Mouse (Mus musculus) thymus, postnatal 36 days (tissue): ENCODE results near the gene Msto1.
"Not testable (repeated sequence)": the region's sequence is repeated elsewhere in the genome, so short reads cannot be mapped to it uniquely, and the experiment has no call there.

Experiments used
- DNase-seq, 2 experiments: peaks; one replicate each; pipeline ENCODE4 v3.0.0; 2022; ENCODE audit warnings: mixed read lengths in 2 of 2

The Msto1 gene

DNA sequence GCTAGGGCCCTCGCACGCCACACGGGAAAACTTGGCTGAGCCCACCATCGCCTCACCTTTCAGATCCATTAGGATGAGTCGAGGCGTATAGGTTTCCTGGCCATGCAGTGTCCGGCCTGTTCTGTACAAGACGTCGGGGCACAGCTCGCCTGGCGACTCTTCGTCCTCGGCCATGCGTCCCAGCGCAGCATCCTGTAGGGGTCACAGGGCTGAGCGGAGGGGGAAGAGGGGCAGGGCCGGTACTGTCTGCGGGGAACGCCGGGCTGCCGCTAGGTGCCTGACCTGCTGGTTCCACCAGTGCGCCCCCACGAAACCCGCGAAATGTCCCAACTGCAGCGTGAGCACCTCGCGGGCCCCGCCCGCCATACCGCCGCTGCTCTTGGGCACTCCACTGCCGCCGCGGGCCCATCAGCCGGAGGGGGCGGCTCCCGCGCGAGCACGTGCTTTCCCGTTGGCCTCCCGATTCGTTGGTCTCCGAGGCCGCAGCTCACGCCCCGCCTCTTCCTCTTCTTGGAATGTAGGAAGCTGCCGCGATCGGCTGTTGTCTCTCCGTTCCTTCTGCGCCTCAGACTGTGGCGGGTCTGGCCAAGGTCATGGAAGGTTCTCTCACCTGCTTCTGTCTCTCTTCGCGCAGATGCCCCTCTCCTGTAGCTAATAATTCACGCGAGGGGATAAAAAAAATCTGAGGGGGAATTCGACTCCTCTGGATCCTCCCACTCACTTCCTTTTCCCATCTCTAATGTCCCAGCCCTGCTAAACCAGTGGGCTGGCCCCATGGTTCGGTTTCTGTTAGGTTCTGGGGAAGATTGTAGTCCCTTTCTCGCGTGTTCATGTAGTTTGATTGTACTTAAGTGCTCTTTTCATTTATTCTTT, at the start of gene Msto1:
Msto1 (minus strand) TSS at position 489 of the 873 bp plus-strand sequence.
- DNase-seq = peak; percentile 93 to 95

DNA sequence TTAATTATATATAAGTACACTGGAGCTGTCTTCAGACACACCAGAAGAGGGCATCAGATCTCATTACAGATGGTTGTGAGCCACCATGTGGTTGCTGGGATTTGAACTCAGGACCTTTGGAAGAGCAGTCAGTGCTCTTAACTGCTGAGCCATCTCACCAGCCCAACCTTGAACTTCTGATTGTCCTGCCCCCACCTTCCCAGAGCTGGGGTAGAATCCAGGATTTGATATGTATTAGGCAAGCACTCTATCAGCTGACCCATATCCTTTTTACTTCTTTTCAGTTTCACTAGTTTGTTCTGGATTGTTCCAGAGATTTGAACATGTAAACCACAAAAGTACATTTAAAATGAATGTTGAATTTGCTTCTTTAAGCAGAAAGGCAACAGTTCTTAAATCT, 49.4 kb upstream of the Msto1 start:
- DNase-seq = not testable (repeated sequence)

DNA sequence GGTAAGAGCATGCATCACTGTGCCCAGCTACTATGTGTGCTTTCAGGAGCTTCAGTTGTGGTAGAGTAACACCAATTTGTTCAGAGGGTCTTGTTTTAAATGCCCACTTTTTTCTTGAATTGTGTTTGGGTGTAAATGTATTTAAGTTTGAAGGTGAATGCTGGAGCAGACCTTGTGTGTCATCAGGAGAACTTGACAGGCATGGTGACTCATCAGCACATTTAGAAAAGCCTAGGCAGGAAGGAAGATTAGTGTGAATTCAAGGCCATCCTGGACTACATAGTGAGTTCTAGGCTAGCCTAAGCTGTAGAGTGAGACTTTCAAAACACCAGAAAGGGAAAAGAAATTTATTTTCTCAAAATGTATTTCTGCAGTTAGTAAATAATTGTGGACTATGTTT, 39.9 kb upstream of the Msto1 start:
- no peak for DNase-seq

DNA sequence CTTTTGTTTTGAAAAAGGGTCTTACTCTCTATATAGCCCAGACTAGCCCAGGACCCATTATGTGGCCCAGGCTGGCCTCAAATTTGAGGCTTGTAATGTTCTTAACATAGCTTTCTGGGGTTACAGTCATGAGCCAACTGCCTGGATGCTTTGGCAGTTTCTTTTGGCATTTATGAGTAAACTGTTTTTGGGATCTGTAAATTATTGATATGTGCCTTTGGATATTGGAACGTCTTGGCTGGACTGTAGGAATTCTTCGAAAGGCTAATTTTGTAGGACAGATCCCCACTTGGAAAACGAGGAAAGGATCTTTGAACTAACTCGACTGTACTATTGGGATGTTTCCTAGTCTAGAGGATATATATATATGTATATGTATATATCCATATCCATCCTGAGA, 39.4 kb upstream of the Msto1 start:
- no peak for DNase-seq

DNA sequence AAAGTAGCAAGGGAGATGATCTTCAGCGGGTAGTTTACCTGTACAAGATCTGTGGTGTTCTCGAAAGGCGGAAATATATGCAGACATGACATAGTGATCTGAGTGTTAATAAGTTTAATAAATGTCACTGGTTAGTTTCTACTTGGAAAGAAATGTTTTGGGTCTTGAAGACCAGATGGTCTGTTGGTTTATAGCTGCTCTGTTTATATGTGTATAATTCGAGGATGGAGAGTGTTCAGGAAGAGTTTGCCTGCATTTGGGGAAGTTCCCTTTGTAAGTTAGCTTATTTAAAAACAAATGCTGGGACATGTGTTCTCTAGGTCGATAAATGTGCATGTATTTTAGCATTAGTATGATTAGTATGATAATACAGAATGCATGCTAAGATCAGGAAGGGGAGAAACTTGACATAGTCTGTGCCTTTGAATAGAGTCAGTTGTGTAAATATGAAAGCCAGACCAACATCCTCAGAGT, 37.6 kb upstream of the Msto1 start:
- no peak for DNase-seq

DNA sequence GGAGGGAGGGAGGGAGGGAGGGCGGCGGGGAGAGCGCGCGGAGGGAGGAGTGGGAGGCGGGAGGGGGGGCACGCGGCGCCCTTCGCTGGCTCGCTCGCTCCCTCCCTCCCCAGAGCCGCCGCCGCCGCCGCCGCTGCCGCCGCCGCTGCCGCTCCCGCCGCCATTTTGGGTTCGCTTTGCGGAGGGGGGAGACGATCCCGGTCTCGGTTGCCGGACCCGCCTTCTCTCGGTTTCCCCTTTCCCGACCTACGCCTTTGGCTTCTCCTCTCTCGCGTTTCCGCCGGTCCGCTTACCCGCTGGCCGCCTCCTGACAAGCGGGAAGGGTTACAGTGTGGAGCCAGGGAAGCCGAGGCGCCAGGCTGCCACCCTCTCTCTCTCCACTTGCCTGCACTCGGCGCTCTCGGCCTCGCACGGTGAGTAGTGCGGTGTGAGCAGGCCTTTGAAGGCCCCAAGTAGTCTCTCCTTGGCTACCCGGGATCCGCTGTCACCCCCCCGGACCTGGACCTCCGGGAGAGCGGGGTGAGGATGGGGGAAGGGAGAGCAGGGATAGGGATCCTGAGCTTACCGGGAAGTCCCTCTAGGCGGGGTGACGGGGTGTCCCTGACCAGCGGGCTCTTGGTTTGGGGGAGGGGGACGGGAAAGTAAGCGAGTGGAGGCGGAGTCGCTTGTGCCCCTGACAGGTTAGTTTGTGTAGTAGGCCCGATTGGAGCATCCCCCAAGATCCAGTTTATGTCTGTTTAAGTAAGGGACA, 37.0 kb upstream of the Msto1 start, which contains the start of the genes Ash1l and Dap3:
Ash1l (plus strand) TSS at position 47 of the 751 bp plus-strand sequence.
Dap3 (minus strand) TSS at position 606 of the 751 bp plus-strand sequence.
- peak; percentile 83 for DNase-seq

DNA sequence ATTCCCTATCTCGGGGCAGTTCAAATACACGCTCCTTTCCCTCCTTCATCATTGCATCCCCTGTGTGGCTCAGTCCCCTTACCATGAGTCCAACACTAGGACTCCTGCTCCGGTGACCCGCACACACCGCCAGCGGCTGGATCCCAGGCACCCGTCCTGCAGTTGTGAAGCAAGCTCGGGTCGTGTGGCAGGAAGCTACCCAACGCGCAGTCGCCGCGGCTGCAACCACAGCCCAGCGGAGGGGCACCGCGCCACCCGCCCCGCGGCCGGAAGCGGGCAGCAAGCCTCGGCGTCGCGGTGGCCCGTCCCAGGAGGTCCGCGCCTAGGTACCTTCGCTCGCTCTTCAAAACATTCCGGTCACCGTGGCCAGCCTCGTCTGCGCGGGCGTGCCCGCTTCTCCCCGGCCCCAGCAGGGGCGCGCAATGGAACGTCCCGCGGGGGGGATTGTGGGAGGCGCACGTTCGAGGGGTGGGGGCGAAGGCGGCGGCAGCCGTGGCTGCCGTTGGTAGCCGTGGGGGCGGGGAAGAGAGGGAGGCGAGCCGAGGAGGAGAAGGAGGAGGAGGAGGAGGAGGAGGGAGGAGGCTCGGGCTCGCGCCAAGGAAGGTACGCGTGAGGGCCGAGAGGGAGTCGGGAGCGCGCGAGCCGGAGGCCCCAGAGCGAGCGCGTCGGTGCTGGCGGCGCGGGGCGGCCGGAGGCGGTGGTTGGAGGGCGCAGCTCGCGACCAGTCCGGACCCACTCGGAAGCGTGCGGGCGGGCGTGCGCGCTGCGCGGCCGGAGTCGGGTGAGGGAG, 36.2 kb upstream of the Msto1 start:
- DNase-seq = peak; percentile 92 to 94

DNA sequence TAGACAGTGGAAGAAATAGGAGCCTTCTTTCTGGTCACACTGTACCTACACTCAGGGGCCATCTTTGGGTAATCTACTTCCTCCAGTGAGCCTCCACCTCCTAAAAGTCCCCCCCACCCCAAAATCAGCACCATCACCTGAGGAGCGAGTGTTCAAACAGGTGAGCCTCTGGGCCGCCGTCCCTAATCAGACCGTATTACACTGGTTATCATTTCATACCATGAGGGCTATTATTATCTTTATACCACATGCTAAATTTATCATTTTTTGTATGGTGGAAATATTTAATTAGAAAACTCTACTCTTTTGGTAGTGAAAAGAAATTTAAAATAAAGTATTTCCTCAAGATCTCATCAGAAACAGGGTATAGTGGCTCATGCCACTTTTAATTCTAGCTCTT, 30.3 kb upstream of the Msto1 start:
- DNase-seq = no peak

DNA sequence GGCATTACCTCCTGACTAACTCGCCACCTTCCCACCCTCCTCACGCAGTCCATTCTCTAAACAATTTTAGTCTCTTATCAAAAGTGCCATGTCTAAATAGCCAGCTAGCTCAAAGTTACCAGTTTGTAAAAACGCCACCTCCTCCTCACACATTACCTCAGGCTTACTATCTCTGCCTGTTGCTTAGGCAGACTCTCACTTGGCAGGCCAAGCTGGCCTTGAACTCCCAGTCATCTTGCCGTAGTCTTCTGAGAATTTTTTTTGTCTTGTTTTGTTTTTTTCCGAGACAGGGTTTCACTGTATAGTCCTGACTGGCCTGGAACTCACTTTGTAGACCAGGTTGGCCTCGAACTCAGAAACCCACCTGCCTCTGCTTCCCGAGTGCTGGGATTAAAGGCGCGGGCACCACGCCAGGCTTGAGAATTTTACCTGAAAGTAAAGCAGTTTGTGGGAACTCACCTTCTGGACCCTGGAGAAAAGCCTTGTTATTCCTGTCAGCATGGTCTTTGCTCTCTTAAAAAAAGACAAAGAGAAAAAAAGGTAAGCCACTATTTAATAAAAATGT, 28.6 kb upstream of the Msto1 start:
- no peak for DNase-seq

DNA sequence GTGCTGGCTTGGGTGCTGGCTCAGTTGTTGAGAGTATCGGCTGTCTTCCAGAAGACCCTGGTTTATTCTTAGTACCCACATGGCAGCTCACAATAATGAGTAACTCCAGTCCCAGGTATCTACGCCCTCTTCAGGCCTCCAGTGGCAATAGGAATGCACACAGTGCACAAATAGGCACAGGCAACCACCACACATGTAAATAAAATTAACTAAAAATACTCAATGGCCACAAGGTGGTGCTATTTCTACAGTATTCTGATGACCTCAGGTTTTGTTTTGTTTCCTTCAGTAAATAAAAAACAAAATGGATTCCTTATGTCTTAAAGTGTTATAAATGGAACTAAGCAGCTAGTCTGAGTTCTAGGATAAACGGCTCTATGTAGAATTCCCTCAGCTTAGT, 25.9 kb upstream of the Msto1 start:
- no peak for DNase-seq

DNA sequence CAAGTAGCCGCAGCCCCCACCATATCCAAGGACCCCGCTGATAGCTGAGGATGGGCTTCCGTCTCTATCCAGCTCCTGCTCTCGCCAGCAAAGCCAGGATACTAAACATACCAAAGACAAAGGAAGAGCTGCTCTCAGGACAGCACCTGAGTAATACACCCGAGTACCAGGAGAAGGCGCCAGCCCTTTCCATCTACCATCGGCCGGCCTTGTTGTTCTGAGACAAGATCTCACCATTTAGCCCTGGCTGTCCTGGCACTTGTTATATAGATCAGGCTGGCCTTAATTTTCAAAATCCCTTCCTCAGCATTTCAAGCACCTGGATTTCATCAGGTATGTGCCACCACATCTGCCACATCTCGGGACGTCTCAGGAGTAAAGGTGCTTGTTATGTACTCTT, 25.3 kb upstream of the Msto1 start:
- no peak for DNase-seq

DNA sequence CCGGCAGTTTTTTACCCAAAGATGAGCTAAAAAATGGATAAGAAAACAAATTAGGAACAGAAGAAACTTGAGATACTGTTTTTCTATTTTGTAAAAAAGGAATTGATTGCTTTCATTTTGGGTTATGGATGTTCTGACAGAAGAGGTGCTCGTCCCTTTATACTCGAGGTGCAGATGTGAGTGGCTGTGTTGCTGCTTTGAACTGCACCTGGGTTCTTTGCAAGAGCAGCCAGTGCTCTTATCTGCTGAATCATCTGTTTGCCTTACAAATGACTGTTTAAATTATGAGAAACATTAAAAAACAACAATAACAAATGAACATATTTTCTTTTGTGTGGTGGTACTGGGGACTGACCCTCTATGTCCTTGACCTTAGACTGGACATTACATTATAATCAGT, 15.7 kb upstream of the Msto1 start:
- peak; percentile 18 to 37 for DNase-seq

DNA sequence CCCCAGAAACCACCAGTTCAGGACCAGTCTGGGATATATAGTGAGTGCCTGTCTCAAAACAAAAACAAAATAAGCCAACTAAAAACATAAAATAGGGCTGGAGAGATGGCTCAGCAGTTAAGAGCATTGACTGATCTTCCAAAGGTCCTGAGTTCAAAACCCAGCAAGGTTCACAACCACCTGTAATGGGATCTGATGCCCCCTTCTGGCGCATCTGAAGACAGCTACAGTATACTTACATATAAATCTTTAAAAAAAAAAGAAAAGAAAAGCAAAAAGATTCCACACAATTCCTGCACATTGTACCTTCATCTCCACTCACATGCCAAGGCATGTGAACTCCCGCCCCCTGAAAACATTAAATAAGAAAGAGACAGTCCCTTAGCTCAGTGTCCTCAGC, 11.9 kb upstream of the Msto1 start:
- DNase-seq = no peak

DNA sequence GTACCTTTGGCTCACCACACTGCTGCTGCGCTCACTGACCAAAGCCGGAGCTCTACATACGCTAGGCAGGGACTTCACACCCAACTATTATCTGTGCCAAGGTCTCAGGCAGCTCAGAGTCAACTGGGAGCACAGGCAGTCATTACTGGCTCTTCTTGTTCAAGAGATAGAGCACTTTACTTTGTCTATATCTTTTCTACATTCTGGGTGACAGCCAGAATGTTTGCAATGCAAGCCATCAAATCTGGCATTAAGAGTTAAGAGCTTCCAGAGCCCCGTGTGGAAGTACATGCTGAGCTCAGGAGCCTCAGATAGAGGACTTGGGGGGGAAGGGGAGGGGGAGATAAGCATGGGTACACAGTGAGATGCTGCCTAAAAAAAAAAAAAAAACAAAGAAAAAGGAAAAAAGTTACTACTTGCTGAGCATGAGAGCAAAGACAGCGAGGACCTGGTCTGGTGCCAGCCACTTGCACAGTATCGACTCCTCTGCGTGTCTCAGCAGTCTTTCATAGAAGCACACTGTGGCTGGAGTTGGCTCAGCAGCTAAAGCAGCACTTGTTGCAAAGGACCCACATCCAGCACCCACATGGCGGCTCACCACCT, 10.3 kb upstream of the Msto1 start:
- no peak for DNase-seq

DNA sequence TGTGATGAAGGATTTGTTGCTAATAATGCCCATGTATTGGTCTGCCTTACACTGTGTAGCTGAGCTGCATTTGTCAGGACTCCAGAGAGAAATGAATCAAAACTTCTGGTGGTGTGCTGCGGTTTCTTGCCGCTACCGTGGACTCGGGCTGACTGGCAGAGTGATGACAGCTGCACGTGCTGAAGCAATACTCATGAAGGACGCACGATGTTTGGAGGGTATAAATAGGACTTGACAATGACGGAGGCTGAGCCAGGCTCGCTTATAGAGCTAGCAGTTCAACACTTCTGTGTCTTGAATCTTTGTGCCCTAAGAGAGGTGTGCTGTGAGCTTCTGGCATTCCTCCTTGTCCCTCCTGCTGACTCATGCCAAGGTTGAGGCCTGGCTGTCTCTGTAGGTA, 7.6 kb upstream of the Msto1 start:
- DNase-seq = no peak

DNA sequence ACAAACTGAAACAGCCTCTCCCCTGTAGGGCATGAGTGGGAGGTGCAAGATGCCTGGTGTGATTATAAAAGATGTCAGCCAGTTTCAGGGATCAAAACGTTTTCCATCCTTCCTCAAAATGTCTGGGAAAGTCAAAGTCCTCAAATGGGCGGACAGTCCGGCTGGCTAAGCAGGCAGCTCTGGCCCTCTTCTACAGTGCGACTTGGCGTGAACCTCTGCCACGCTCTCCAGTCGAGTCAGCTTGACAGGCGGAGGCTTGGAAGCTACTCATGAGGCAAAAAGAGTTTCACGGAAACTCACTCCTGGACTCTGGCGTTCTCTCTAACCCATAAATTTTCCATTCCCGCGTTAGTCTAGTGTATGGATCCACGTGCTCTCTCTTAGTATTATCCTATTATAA, 5.2 kb upstream of the Msto1 start:
- no peak for DNase-seq

DNA sequence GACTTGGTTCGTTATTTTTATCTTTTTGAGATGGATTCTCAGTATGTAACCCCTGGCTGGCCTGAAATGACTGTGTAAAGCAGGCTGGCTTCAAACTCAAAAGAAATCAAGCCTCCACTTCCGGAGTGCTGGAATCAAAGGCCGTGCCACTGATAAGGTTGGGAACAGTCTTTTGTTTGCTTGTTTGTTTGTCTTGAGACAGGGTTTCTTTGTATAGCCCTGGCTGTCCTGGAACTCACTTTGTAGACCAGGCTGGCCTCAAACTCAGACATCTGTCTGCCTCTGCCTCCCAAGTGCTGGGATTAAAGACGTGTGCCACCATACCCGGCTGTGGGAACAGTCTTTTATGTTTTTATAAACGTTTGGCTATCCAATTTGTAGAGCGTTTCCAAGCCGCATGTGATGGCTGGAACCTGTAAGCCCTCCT, 598 bp upstream of the Msto1 start:
- DNase-seq = no peak

DNA sequence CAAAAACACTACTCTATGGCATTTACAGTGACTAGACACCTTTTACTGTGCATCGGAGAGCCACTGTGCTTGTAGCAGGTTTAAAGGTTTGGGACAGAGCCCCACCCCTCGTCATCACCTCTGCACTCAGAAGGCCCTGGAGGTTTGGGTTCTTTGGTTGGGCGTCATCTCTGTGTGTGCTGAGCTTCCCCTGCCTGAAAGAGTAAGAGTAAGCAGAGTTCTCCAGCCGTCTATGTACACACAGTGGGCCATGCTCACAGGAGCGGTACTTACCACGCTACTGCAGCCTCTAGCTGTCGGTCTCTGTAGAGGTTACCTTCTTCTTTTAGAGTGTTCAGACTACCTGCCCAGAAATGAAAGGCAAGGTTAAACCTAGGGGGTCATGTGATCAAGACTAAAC, 1.2 kb downstream of the Msto1 start:
- no peak for DNase-seq

DNA sequence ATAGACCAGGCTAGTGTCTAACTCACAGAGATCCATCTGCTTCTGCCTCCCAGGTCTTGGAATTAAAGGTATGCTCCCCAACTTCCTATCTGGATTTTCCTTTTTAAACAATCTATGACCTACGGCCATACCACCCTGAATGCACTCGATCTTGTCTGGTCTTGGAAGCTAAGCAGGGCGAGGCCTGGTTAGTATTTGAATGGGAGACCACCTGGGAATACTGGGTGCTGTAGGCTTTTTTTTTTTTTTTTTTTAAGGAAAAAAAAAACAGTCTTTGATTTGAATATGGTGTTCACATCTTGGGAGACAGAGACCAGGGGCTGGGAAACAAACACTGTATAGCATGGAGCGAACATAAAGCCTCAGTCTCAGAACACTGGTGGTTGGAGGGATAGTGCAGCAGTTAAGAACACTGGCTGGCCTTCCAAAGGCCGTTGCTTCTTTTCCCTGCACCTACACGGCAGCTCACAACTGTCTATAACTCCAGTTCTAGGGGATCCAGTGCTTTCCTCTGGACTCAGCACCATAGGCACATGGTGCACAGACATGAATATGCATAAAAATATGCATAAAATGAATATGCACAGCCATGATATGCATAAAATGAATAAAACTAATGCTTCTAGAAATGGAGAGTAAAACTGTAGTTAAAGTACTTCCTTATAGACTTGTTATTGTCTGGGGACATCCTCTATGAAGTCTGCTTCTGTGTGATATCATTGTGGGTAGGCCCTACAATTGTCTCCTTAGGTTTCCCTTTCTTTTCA, 7.2 kb downstream of the Msto1 start:
- DNase-seq = no peak

DNA sequence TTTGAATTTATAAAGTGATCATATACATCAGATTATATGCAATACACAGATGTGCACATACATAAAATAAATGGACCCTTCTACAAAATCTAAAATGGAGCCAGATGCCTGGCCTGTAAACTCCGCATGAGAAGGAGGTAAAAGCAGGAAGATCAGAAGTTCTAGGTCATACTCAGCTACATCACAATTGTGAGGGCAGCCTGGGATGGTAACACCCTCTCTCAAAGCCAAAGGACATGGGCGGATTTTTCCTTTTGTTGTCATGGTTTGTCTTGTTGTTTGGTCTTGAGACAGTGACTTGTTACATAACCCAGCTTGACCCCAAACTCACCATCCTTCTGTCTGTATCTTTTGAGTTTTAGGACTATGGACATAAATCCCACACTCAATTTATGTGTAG, 8.1 kb downstream of the Msto1 start:
- no peak for DNase-seq

DNA sequence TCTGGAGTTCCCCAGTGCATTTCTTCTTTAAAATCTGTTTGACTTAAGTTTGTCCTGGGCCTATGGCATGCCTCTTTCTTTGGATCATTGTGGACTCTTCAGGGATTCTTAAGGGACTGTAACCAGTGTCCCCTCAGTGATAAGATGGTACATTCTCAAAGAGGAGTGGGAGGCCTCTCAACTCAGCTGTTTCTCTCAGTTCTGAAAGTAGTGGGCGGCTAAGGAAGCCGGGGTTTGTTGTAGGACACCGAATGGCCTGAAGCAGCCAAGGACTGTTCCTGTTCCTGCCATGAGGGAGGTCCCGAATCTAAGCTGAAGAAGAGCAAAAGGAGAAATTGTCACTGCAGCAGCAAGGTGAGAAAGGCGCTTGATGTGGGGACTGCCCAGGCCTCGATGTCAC, 8.6 kb downstream of the Msto1 start:
- no peak for DNase-seq
